Mouse (Mus musculus): Measurements from ENCODE around the gene S100a11.
A peak's percentile ranks its signal among the peaks of the same experiment; 100 is the strongest.
"Not testable (repeated sequence)": the region's sequence is repeated elsewhere in the genome, so short reads cannot be mapped to it uniquely, and the experiment has no call there.

The S100a11 gene

DNA sequence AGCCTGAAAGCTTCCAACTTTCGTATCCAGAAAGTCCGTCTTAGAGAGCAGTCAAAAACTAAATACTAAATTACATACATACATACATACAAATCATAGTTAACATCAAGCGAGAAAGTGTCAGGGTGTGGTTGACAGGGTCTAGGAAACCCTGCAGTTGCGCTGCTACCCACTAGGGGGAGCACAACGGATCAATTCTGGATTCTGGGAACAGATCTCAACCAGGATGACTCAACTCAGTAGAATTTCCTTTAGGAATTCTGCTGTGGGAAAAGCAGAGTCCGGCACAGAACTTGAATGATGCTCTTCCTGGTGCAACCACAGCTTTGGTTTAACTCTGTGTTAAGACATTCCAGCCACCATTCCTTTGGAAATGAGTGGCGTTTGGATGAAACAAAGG lies 2.3 kb downstream of the S100a11 start:
- peak in 1 of 2 experiments; percentile 41 for DNase-seq

DNA sequence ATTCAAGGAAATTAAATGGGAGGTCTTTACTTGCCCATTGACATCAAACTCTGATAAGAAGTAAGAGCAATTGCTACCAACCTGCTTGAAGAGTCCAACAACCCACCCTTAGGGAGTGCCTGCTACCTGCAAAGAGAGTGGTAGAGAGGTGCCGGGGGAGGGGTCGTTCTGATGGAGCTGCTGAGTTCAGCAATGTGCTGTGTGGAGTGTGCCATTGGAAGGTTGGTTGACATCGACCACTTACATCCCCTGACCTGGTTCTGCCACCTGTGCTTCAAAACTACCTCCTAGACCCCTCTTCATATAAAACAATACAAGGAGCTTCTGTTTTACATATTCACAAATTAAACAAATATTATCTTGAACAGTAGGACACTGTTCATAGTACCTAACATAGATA lies 7.0 kb downstream of the S100a11 start:
- no peak for DNase-seq

DNA sequence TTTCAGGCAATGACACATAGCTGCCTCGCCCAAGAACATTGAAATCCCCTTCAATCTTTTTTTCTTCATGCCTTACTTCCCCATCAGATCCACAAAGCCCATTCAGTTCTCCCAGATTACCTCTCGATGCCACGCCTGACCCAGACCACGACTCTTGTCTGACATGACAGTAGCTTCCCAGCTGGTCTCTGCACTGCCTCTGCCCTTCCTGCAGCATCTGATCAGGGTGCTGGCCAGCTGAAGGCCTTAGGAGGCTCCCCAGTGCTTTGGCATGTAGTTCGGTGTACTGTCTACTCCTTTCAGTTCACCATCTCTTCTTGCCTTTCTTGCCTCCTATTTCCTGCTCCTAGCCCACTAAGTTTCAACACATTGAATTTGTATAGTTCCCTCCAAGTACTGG lies 8.5 kb downstream of the S100a11 start:
- no peak for DNase-seq

DNA sequence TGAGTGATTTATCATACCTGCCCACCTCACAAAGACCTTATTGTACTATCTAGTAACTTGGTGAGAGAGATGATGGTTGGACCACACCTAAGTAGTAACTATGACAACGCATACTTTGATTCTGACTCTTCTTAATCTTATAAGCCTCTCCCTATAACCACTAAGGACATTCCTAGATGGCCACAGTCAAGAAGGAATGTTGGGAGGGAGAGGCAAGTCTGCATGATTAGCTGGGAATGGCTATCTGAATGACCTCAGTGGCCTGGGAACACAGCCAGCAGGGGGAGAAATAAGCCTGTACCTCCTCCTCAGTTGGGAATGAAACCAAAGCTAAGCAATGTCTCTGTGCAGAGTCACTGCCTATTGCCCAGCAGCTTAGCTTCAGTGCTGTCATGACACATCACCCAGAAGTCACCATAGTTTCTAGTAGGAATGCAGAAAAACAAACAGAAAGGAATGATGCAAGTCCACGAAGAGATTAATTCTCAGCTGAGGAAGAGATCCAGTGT lies 16.8 kb downstream of the S100a11 start:
- no peak for DNase-seq

DNA sequence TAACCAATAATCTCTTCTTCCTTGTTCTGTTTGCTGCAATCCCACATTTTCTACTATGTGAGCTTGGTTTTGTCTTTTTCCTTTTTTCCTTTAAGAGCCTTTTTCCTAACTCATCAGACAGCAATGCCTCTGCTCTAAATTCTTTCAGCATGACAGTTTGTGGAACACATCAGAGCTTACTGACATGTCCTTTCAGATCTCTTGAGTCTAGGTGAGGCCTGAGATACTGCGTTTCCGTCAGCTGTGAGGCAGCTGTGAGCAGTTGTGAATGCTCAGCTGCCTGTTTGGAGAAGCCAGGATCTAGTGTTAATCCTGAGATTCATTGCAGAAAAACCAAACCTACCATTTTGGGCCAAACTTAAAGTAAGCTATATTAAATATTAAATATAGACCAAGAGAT lies 18.2 kb downstream of the S100a11 start:
- no peak for DNase-seq

DNA sequence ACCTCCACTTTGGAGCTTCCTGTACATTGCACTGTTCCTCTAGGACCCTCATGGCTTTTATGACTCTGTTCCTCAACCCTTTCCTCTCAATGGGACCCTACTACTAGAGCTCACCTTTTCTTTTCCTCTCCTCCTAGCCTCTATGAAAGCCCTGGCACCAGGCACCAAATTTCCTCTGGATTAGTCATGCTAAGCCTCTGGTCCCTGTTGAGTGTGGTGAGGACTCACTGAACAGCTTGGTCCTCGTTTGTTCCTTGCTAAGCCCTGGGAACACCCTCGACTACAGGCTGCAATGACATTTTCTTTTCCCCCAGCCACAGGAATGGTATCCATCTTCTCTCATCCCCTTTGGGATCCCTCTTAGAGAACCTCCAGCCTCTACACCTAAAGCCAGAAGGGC lies 21.2 kb downstream of the S100a11 start:
- DNase-seq, result no peak

DNA sequence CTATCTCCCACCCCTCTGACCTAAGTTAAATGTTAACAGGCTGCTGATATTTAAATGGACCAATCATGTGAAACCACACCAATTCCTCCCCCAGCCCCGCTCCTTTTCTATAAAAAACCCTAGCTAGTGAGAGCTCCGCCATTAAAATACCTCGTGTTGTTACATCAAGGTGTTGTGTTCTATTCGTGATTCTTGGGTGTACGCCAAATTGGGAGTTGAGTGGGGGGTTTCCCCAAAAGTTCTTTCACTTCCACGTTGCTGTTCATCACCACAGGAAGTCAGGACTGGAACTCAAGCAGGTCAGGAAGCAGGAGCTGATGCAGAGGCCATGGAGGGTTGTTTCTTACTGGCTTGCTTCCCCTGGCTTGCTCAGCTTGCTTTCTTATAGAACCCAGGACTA lies 23.9 kb downstream of the S100a11 start:
- not testable (repeated sequence) for DNase-seq

DNA sequence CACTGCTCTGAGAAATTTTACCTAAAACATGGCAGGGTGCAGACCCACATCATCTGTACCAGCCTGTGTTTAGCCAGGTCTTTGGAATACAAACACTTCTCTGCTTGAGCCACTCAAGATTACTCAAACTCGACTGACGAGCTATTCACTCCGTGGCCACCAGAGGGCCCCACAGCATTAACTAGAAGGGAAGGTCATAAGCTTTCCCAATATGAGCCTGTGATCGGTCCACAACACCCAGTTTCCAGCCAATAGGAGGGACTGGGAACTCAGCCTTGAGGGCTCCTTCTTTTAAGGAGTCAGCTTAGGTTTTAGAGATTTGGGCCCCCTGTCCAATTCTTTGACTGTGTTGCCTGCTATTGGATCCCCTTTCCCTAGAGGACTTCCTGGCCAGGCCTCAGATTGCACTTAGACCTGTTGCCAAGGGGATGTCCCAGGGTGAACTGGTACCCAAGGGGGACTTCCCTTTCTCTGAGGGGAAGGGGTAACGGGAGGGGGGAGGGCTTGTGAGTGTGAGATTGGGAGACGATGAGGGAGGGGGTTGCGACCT lies 26.9 kb downstream of the S100a11 start:
- DNase-seq, result peak; percentile 76 to 92

DNA sequence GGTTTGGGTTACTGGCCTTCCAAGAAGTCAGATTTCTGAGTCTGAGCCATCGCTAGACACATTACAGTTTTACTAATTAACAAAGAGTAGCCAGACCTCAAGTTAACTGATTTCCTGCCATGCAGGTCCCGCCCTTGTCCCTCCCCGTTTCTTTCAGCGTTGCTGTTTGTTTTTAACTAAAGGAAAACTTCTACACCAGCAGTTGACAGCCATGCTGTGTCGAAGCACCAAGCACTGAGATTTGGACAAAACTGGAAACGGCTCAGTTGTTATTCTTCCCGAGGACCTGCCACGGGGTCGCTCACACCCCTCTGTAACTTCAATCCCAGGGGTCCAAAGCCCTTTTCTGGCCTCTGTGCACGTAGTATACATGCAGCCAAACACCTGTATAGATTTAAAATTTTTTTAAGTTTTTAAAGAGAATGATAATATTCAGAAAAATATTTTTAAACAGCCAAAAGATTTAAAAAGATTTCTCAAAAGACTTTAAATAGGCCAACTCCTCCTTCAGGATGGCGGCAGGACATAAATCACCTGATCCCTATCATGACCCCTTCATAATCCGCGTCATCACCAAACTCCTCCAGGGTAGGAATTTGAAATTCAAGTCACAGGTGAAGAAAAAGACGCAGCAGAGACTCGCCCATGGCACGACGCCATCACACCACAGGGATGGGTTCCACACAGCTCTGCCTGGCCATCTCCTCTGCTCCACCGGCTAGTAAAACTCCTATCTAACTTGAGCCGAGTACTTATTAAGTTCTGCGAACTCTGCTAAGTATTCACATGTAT lies 27.7 kb downstream of the S100a11 start:
- peak in 1 of 2 experiments; percentile 47 for DNase-seq

DNA sequence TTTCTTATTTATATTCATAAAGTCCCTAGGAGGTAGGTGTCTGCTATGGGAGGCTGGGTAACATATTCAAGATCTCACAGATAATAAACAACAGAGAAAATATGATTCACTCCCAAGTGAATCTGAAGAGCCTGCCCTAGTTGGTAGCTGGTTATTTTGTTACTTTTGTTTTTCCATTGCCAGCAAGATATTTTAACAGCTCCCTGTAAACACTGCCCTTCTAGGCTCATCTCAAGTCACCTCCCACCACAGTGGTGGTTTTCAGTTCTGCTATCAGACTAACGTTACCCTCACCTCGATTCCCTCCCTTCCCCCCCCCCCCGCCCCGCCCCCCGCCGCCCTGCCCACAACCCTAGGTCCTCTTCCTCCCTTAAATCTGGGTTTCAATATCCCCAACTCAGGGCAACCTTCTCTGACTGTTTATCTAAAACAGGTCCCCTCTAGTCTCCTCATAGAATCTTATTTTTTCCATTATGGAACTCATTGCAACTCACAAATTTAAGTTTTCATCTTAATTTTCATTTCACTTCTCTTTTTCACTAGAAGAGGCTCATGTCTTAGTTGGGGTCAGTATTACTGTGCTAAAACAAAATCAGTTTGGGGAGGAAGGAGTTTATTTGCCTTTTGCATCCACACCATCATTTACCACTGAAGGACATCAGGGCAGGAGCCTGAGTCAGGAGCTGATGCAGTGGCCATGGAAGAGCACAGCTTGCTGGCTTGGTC lies 28.4 kb downstream of the S100a11 start:
- DNase-seq, result no peak

DNA sequence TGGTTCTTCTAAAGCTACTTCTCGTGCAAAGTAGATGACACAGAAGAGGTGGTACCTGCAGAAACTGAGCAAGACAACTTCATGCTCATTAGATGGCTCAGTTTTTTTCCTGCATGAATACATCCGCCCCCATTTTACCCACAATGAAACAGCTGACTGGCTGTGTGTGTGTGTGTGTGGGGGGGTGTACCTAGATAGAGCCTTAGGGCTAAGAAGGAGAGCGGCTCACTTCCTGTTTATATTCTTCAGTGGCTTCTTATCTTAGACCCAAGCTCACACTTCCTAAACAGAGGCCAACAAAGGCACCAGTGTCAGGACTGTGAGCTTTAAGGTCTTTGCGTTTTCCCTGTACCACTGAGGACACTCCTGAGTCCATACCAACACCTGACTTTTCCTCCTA lies 29.7 kb downstream of the S100a11 start:
- DNase-seq, result peak; percentile 31 to 49

DNA sequence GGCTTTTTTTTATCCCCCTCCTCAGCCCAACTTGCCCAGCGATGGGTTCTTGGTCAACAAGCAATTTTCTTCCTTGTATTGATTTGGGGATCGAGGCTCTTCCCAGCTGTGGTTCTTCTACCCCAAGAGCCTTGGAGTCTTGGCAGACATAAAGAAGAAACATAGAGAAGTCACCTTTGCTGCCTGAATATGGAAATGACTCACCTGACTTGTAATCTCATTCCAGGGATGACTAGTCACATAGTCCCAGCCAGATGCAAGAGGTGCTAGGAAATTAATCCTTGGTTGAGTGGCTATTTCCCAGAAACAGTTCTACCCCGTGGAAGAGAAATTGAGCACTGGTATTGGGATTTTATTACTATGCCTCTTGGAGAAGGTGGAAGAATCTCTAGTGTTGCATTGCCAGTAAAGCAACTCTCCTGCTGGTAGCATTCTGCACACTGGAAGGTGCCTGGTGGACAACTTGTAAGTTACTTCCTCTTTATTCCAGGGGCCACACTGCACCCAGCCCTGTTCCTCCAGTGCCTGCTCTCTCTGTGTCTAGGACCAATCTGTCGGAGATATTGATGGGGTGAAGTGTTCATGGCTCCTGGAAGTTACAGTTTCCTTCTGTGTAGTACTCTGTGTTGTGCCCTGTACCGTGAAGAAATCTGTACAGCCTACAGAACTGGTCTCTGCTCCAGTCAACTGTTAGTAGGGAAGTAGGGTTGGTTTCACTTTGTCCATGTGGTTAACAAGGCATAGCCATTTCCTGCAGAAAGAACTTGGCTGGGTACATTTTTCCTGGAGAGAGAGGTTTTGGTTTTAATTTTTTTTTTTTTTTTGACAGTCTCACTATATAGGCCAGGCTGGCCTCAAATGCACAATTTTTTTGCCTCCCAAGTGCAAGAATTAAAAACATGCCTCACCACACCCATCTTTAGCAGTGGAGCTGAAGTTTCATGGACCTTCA lies 31.9 kb downstream of the S100a11 start:
- no peak for DNase-seq

DNA sequence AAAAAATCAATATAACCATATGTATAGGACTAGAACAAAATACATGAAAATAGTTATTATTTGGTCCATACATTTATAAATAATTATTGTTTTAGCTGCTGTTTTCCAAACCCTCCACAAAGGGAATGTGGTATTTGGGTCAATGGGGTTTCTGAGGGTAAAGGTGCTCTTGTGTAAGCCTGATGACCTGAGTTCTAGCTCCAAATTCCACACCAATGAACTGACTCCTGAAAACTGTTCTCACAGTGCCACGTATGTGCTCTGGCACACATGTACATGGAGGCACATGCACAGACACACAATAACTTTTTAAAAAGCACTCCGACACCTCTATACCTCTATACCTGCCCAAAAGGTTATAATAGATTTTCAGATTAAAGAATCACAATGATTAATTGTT lies 33.0 kb downstream of the S100a11 start:
- no peak for DNase-seq

DNA sequence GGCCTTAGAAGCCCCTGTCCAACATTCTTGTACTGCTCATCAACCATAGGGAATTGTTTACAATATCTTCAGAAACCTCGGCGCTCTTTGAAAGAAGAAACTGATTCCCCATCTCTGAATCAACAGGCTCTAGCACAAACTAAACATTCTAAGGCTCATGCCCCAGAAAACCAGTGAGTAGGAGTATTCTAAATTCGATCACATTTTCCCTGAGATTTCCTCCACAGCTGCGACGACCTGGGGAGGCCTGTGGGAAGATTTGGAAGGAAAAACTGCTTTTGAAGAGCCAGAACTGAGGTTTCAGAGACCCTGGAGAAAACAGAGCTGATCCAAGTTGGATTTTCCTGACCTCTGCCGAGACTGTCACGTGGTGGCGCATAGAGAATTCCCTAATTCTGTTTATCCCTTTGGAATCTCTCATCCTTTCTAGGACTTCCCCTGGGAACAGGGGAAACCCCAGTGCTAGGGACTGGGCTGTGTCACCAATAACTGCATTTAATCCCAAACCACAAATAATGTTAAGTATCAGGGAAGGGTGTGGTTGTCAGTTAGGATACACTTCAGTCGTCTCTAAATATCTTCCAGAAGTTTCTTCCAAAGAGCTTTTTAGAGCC lies 33.6 kb downstream of the S100a11 start:
- DNase-seq, result no peak

DNA sequence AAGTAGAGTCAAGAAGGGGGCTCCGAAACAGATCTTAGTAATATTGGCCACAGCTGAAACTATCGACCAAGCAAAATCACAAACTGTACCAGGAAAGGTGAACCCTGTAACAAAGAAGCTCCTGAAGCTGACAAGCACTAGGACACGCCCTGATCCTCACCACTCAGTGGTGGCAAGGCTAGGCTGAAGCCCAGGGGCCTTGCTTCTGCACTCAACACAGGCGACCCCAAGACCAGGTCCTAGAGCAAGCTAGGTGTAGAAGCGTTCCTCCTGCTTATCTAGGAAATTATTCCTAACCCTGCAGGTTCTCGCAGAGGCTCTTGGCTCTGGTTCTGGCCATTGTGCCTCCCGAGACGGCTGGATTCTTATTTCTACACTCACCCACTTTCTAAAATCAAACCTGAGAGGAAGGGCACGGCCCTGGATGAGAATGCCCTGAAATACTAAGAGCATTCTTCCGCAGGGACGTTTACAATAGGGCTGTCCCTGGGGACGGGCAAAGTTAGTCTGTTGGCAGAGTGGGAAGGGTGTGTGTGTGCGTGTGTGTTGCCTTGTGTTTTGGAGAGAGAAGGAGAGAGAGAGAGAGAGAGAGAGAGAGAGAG lies 34.2 kb downstream of the S100a11 start:
- peak in 1 of 2 experiments; percentile 24 for DNase-seq

DNA sequence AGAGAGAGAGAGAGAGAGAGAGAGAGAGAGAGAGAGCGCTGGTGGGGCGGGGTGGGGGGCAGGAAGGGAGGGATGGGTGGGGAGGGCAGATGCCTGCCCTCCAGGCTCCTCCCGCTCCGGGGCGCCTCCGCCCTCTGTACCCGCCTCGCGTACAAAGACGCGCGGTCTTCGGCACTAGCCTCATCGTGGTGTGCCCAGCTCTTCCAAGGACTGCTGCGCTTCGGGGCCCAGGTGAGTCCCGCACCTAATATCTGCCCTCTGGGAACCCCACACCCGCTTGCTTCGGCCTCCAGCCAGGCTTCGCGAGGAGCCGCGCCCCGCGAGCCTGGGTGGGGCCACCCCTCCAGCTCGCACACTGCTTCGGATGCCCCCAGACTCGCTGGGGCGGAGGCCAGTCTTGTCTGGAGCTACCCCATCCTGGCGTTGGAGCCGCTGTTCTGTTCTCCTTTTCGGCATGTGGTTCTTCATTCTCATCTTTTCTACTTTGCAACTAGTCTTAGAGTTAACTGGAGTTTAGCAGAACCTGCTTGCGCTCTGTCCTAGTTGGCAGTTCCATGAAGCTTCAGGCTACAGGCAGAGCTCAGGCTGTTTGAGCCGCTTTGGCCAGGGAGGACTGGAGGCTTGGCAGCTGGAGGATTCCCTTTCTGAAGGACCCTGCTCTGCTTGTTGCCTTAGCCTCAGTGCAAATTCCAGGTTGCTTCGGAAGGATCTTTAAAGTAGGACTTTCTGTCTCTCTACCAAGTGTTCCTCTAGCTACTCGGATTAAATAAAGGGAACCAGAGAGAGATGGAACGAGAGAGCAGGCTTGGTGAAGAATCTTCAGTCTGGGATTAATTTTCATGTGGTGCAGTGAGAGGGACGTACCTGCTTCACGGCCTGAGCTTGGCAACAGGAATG lies 34.9 kb downstream of the S100a11 start, which contains the start of gene S100a10:
TSS of gene S100a10 (plus strand) at position 100 of the 897 bp plus-strand sequence.
- peak; percentile 78 to 80 for DNase-seq

DNA sequence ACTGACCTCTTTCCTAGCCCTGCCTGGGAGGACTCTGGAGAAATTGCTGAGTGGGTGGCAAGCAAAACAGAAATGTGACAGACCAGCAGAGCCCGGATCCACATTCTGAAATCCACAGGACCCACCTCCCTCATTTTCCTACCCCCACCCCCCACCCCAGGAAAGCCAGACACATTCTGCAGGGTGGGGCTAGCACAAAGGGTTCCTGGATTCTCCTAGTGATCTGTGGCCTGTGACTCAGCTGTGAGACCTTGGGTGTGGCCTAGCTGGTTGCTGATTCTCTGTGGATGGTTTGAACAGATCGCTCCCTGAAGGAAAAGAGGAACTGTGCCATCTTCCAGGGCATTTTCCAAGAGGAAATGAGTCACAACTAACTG lies 35.6 kb downstream of the S100a11 start:
- DNase-seq, result no peak

DNA sequence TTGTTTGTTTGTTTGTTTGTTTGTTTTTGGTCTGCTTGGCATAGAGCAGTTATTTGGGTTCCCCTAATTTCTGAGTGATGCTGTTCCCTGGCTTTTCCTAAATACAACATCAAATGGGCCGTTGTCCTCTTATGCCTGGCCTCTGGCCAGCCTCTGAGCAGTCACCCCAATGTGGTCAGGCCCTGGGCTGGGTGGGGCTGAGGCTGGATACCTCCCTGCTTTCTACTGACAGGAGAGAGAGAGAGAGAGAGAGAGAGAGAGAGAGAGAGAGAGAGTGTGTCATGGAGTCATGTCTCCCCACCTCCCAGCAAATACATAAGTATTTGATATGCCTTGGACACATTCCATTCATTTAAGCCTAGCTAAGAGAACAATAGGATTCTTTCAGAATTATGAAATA lies 36.3 kb downstream of the S100a11 start:
- no peak for DNase-seq

DNA sequence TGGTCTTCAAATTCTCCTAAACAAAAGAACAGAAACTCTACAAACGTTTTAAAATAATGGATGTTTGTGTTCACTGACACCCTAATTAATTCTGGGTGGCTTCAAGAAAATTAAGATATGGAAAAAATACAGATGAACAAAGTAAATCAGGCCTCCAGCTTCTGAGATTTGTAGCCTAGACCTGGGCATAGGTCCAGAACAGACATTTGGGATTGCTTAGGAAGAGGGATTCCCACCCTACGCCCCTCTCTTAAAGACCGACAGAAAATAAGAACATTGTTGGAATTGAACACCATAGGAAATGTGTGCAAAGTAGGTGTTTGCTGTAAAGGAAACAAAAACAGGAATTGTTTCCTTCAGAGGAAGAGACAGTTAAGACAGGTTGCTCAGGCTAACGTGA lies 37.2 kb downstream of the S100a11 start:
- no peak for DNase-seq

DNA sequence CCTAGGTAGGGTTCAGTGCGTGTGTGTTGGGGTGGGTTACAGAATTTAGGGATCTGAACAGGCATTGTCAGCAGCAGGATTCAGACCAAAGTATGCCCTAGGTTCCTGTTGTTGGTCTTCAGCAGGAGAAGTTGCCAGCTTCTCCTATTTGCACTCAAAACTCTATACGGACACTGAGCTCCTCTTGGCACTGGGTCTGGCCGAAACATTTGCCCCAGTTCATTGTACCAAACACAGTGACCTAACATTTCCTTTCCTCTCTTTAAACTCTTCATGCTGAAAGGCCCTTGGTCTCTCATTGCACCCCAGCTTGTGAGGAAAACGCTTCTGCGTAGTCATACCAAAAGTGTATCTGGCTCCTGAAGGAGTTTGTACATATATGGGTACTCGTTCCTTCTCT lies 39.7 kb downstream of the S100a11 start:
- DNase-seq, result no peak

DNA sequence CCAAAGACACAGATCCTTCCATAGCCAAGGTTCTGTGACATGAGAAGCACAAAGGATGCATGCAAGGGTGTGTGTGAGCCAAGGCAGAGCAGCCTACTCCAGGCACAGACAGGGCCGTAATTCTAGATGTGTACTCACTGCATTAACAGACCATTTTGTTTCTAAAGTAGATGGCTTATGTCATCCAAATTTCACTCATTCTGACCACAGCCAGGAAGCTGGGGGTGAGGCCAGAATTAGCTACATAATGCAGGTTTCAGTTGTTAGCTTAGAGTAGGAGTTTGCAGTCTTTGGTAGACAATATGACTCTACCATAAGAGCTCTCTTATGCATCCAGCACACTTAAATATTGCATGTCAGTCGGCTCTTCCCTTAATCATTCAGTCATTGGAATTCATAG lies 42.1 kb downstream of the S100a11 start:
- DNase-seq, result no peak

All from spleen, adult 18-20 months (tissue).